Mouse (Mus musculus) CH12.LX (cell line): Measurements from ENCODE around the gene Ikzf5. TPM values are rescaled to one million over a fixed set of nuclear protein-coding genes. Genes with fewer than 3 reads are reported as not detected.
"Not testable (repeated sequence)": the region's sequence is repeated elsewhere in the genome, so short reads cannot be mapped to it uniquely, and the experiment has no call there.

ENCODE experiments used
- DNase-seq: peaks from one replicate; pipeline ENCODE4 v3.0.0-alpha.2; 2013; ENCODE audit errors: extremely low read depth
- H3K27ac ChIP-seq: 2 replicates; pipeline ENCODE4 v1.5.1; 2012; ENCODE audit warnings: low read depth, mild to moderate bottlenecking, control low read depth, moderate library complexity; ENCODE audit not compliant: insufficient read depth
- H3K27me3 ChIP-seq: replicated peaks from 2 replicates; pipeline ENCODE3; 2012; ENCODE audit warnings: inconsistent platforms
- H3K36me3 ChIP-seq, 2 experiments: replicated peaks in 1 of 2; 2 replicates each; pipeline versions ENCODE3 to v1.6.1; 2012; ENCODE audit warnings: inconsistent platforms in 1 of 2, low read length in 1 of 2, mild to moderate bottlenecking in 1 of 2, mixed read lengths in 1 of 2, moderate library complexity in 1 of 2; ENCODE audit not compliant: control insufficient read depth in 1 of 2, insufficient read depth in 1 of 2
- H3K4me1 ChIP-seq, 2 experiments: 2 replicates each; pipeline ENCODE4 v1.6.1; 2012; ENCODE audit warnings: inconsistent platforms in 1 of 2, moderate library complexity in 1 of 2; ENCODE audit not compliant: insufficient read depth in 2 of 2, control insufficient read depth in 1 of 2
- H3K4me2 ChIP-seq: 2 replicates; pipeline ENCODE4 v1.6.1; 2012; ENCODE audit warnings: low read depth, mild to moderate bottlenecking, control low read depth; ENCODE audit not compliant: poor library complexity, insufficient read depth, severe bottlenecking
- H3K4me3 ChIP-seq, 3 experiments: fragments of 150-350 bp in 1 of 3; sonication (generic) in 1 of 3; replicated peaks in 1 of 3; 2 replicates each; pipeline versions ENCODE3 to v1.5.1; 2011 to 2012; ENCODE audit warnings: low read depth in 2 of 3, low read length in 2 of 3, mild to moderate bottlenecking in 2 of 3, moderate library complexity in 2 of 3, control low read depth in 1 of 3, improper control_type of control experiment in 1 of 3, inconsistent platforms in 1 of 3, mixed read lengths in 1 of 3; ENCODE audit not compliant: poor library complexity in 1 of 3
- H3K79me2 ChIP-seq: replicated peaks from 2 replicates; pipeline ENCODE4 v1.6.1; 2012; ENCODE audit warnings: mild to moderate bottlenecking, moderate library complexity; ENCODE audit not compliant: control insufficient read depth, poor library complexity, insufficient read depth, severe bottlenecking; ENCODE audit errors: extremely low read depth
- H3K9ac ChIP-seq: 2 replicates; pipeline ENCODE4 v1.6.1; 2012; ENCODE audit warnings: low read depth, mild to moderate bottlenecking, control low read depth, moderate library complexity; ENCODE audit not compliant: insufficient read depth
- H3K9me3 ChIP-seq: replicated peaks from 2 replicates; pipeline ENCODE3; 2012; ENCODE audit warnings: low read length, inconsistent platforms, mixed read lengths
- CHD1 ChIP-seq: IDR thresholded peaks from 2 replicates; pipeline ENCODE4 v1.6.1; 2012; ENCODE audit warnings: low read depth, low read length, improper control_type of control experiment, inconsistent platforms
- EP300 ChIP-seq: IDR thresholded peaks from 2 replicates; pipeline ENCODE4 v1.6.1; 2011; ENCODE audit warnings: low read length, improper control_type of control experiment
- ETS1 ChIP-seq: conservative IDR thresholded peaks from 2 replicates; pipeline ENCODE4 v1.6.1; 2012; ENCODE audit warnings: low read depth, mild to moderate bottlenecking, inconsistent platforms, low read length, improper control_type of control experiment, moderate library complexity
- HCFC1 ChIP-seq: IDR thresholded peaks from 2 replicates; pipeline ENCODE4 v1.6.1; 2012; ENCODE audit warnings: low read depth, mild to moderate bottlenecking, inconsistent platforms, low read length, improper control_type of control experiment
- IRF4 ChIP-seq: IDR thresholded peaks from 2 replicates; pipeline ENCODE4 v1.6.1; 2014; ENCODE audit warnings: low read depth, mild to moderate bottlenecking, inconsistent platforms, low read length, improper control_type of control experiment
- JUN ChIP-seq: IDR thresholded peaks from 2 replicates; pipeline ENCODE4 v1.6.1; 2011; ENCODE audit warnings: low read depth, mild to moderate bottlenecking, low read length, improper control_type of control experiment, moderate library complexity; ENCODE audit not compliant: insufficient read depth
- MAFK ChIP-seq: IDR thresholded peaks from 2 replicates; pipeline ENCODE4 v1.6.1; 2011; ENCODE audit warnings: low read length, improper control_type of control experiment; ENCODE audit not compliant: insufficient replicate concordance
- PAX5 ChIP-seq: IDR thresholded peaks from 2 replicates; pipeline ENCODE4 v1.6.1; 2012; ENCODE audit warnings: low read length, inconsistent platforms, mixed read lengths
- POLR2A ChIP-seq: IDR thresholded peaks from 2 replicates; pipeline ENCODE4 v1.6.1; 2011; ENCODE audit warnings: low read depth, mild to moderate bottlenecking, improper control_type of control experiment, low read length
- RAD21 ChIP-seq: IDR thresholded peaks from 2 replicates; pipeline ENCODE4 v1.6.1; 2011; ENCODE audit warnings: low read depth, mild to moderate bottlenecking, low read length, improper control_type of control experiment, moderate library complexity
- SIN3A ChIP-seq: IDR thresholded peaks from 2 replicates; pipeline ENCODE4 v1.6.1; 2012; ENCODE audit warnings: low read length, improper control_type of control experiment, inconsistent platforms
- TCF12 ChIP-seq: IDR thresholded peaks from 2 replicates; pipeline ENCODE4 v1.6.1; 2014; ENCODE audit warnings: low read depth, mild to moderate bottlenecking, inconsistent platforms, low read length, improper control_type of control experiment
- USF1 ChIP-seq: IDR thresholded peaks from 2 replicates; pipeline ENCODE4 v1.6.1; 2014; ENCODE audit warnings: low read depth, mild to moderate bottlenecking, inconsistent platforms, low read length, improper control_type of control experiment
- ZC3H11A ChIP-seq: IDR thresholded peaks from 2 replicates; pipeline ENCODE4 v1.6.1; 2012; ENCODE audit warnings: low read depth, mild to moderate bottlenecking, inconsistent platforms, low read length, improper control_type of control experiment
- ZMIZ1 ChIP-seq: IDR thresholded peaks from 2 replicates; pipeline ENCODE4 v1.6.1; 2012; ENCODE audit warnings: low read depth, mild to moderate bottlenecking, inconsistent platforms, low read length, improper control_type of control experiment
- ZNF384 ChIP-seq: IDR thresholded peaks from 2 replicates; pipeline ENCODE4 v1.6.1; 2012; ENCODE audit warnings: low read depth, low read length, improper control_type of control experiment, inconsistent platforms
- dilution Hi-C: fragments of 300-500 bp; cut with MboI; formaldehyde crosslinking; loops from 2 replicates; pipeline ENCODE4 v1.14.3; 2020; ENCODE audit warnings: low sequenced_read_pairs; ENCODE audit not compliant: extremely low pct_unique_long_range_greater_than_20kb, extremely low pct_ligation_motif_present
- in situ Hi-C: fragments of 300-500 bp; cut with MboI; formaldehyde crosslinking; loops from 3 replicates; pipeline ENCODE4 v1.14.3; 2019; ENCODE audit warnings: low sequenced_read_pairs, low pct_ligation_motif_present, low pct_unique_long_range_greater_than_20kb, mixed read lengths
- polyA plus RNA-seq: library from polyadenylated mRNA; unstranded; fragments of >175 nt; gene quantifications from 2 replicates; pipeline ENCODE4 v1.2.1, GENCODE M21; 2012; ENCODE audit warnings: low read depth; ENCODE audit not compliant: insufficient read length
- total RNA-seq, 2 experiments: library from RNA; depleted of rRNA; stranded (reverse); fragments of 300-350 nt in 1 of 2; fragments of >200 nt in 1 of 2; gene quantifications; 2 replicates each; pipeline ENCODE4 v1.2.3; 2012 to 2014

Gene Ikzf5
- total and polyA plus RNA-seq, 3 experiments = 4.7 to 18.5 (median 8.1) TPM

DNA sequence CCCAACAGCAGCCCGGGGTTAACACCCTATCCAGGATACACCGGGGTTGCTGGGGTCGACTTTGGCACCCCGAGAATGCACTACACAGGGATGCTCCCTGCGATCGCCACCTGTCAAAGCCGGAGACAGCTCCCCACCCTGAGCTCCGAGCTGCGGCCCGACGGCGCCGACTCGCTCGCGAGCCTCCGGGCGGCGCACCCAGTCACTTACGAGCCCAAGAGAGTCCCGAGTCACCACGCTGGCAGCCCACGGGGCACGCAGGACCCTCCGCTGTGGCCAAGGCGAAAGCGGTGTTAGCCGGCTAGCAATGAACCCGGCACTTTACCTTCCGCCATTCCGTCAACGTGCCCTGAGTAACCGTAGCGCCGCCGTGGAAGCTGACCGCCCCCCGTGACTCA, 334 bp downstream of the Ikzf5 start:
- Histone ChIP-seq H3K36me3 (peaks cover 0 to 4% of the 10 kb centered on the region in 2 experiments), H3K27me3 (peaks cover 14% of the 10 kb centered on the region), H3K9ac (peak overlapping the region; percentile 85), H3K4me1 (peaks cover 0 to 16% of the 10 kb centered on the region in 2 experiments; a peak in 3 of 4 replicates), H3K79me2 (peaks cover 16% of the 10 kb centered on the region), H3K27ac (peak overlapping the region; percentile 51), H3K9me3 (no peaks in the 10 kb centered on the region), H3K4me3 (peak overlapping the region; percentile 81 to 99 (median 98)), H3K4me2 (peak overlapping the region; percentile 80)
- TF ChIP-seq HCFC1 = no peak
- no peak for TF ChIP-seq CHD1
- TF ChIP-seq EP300 = no peak
- TF ChIP-seq USF1 = no peak
- TF ChIP-seq JUN = no peak
- no peak for TF ChIP-seq MAFK
- no peak for TF ChIP-seq PAX5
- TF ChIP-seq RAD21 = no peak
- no peak for TF ChIP-seq TCF12
- no peak for TF ChIP-seq ETS1
- TF ChIP-seq IRF4 = no peak
- TF ChIP-seq ZC3H11A = no peak
- no peak for TF ChIP-seq SIN3A
- TF ChIP-seq ZMIZ1 = no peak
- TF ChIP-seq POLR2A = no peak
- DNase-seq = peak; percentile 4
- in situ Hi-C loops (no loop called here), dilution Hi-C loops (no loop called here)

DNA sequence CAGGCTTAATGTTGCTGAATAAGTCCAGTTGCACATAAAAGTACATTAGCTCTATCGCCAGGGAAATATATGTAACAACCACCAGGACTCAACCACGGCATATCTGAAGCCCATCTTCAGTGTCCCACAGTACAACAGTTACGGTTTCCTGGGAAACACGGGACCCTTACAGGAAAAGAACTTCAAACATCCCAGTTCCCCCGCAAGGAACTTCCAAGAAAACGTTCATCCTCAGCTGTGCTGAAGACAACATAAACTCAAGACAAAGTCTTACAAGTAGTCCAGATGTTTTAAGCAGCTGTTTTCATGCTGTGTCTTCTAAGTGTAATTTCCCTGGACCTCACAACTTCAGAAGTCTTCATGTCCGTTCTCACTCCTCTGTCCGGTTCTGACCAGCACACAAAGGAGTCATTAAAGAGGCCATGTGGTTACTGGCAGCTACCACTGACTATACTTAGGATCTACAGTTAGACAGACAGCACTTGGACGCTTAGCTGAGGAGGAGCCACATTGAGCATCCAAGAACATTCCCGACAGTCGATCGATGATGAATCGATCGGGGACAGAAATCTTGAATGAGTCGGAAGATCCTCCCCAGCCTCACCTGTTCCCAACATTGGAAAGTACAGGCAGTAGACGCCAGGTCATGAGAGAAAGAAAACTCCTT, 867 bp downstream of the Ikzf5 start:
- peak overlapping the region; percentile 81 to 99 (median 98) for H3K4me3 ChIP-seq
- H3K27ac ChIP-seq = no peak overlapping the region
- TF ChIP-seq ZNF384 = 0 out of 2 replicates have a peak, but pooled peaks have one; percentile 1
- TF ChIP-seq SIN3A = no peak
- H3K9ac ChIP-seq = peak overlapping the region; percentile 85
- peaks cover 0 to 7% of the 10 kb centered on the region in 2 experiments for H3K36me3 ChIP-seq
- dilution Hi-C loops = no loop called here
- peaks cover 16% of the 10 kb centered on the region for H3K79me2 ChIP-seq
- H3K4me2 ChIP-seq = peak overlapping the region; percentile 80
- no peaks in the 10 kb centered on the region for H3K9me3 ChIP-seq
- H3K27me3 ChIP-seq = peaks cover 14% of the 10 kb centered on the region
- H3K4me1 ChIP-seq = peaks cover 0 to 16% of the 10 kb centered on the region in 2 experiments; a peak in 3 of 4 replicates
- in situ Hi-C loops = no loop called here
- peak; percentile 9 for DNase-seq

DNA sequence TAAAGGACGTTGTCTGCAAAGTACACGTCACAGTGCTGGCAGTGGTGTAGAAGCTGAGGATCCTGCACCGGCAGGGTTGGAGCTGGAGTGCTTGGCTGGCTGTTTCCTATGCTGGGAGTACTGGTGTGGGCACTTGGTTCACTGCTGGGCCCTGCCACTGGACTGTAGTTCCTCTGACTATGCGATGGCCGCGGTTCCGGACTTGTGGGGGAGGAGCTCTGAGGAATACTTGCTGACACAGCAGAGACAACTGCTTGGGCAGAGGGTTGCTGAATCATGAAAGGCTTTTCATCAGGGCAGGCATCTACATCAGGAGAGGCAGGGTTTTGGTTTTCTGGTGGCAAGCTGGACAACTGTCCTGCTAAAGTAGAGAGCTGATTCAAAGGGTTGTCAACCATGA, 18.6 kb downstream of the Ikzf5 start:
- dilution Hi-C loops, H3K4me3 ChIP-seq, DNase-seq, H3K9me3 ChIP-seq, in situ Hi-C loops, H3K79me2 ChIP-seq, H3K9ac ChIP-seq, H3K27ac ChIP-seq, H3K4me2 ChIP-seq, H3K27me3 ChIP-seq, H3K4me1 ChIP-seq: not testable (repeated sequence)
- H3K36me3 ChIP-seq = peaks cover 15 to 45% of the 10 kb centered on the region in 2 experiments
